Mouse (Mus musculus): Measurements from ENCODE around the gene Vmn2r100.

Vmn2r100 gene

GRCm38 (mm10) chr17:19504432-19504831 is at the start of gene Vmn2r100:
Vmn2r100 (plus strand) TSS chr17:19504732.
- DNase-seq (ENCODE audit: low read depth): no peak

GRCm38 (mm10) chr17:19482866-19483265 is 21.7 kb upstream of the Vmn2r100 start:
- no peak for DNase-seq (ENCODE audit: low read depth)

GRCm38 (mm10) chr17:19576927-19577326 is 72.4 kb downstream of the Vmn2r100 start, which contains the start of gene Vmn2r101:
Vmn2r101 (plus strand) TSS chr17:19577227.
- DNase-seq (ENCODE audit: low read depth): no peak
